Mouse (Mus musculus): ENCODE measurements around the gene Adam10.

Gene Adam10

GRCm38 (mm10) chr9:70760974-70761373 is 82.2 kb downstream of the Adam10 start:
- in situ Hi-C loops (cut with MseI, MboI): no loop called here

- in situ Hi-C loops (cut with MseI, MboI): no loop called here
Measured at GRCm38 (mm10) chr9:70775517-70775916, 96.7 kb downstream of the Adam10 start.

- in situ Hi-C loops (cut with MseI, MboI): no loop called here
Measured at GRCm38 (mm10) chr9:70782191-70782590, 103.4 kb downstream of the Adam10 start.

GRCm38 (mm10) chr9:70788705-70789104 is 109.9 kb downstream of the Adam10 start:
- in situ Hi-C loops (cut with MseI, MboI): no loop called here

- in situ Hi-C loops (cut with MseI, MboI): no loop called here
Measured at GRCm38 (mm10) chr9:70790621-70791020, 111.8 kb downstream of the Adam10 start.

- in situ Hi-C loops (cut with MseI, MboI): no loop called here
Measured at GRCm38 (mm10) chr9:70794643-70795438, 116.0 kb downstream of the Adam10 start.

GRCm38 (mm10) chr9:70795439-70795757 is 116.6 kb downstream of the Adam10 start:
- in situ Hi-C loops (cut with MseI, MboI): no loop called here

- in situ Hi-C loops (cut with MseI, MboI): no loop called here
Measured at GRCm38 (mm10) chr9:70800588-70801315, 122.0 kb downstream of the Adam10 start.

- in situ Hi-C loops (cut with MseI, MboI): no loop called here
Measured at GRCm38 (mm10) chr9:70801761-70802160, 123.0 kb downstream of the Adam10 start.

GRCm38 (mm10) chr9:70802816-70803215 is 124.0 kb downstream of the Adam10 start:
- in situ Hi-C loops (cut with MseI, MboI): no loop called here

- in situ Hi-C loops (cut with MseI, MboI): no loop called here
Measured at GRCm38 (mm10) chr9:70806069-70806468, 127.3 kb downstream of the Adam10 start.

- in situ Hi-C loops (cut with MseI, MboI): no loop called here
Measured at GRCm38 (mm10) chr9:70807714-70808113, 128.9 kb downstream of the Adam10 start.

- in situ Hi-C loops (cut with MseI, MboI): no loop called here
Measured at GRCm38 (mm10) chr9:70812551-70812950, 133.8 kb downstream of the Adam10 start.

- in situ Hi-C loops (cut with MseI, MboI): no loop called here
Measured at GRCm38 (mm10) chr9:70816701-70817305, 138.0 kb downstream of the Adam10 start.

- in situ Hi-C loops (cut with MseI, MboI): no loop called here
Measured at GRCm38 (mm10) chr9:70817396-70817795, 138.6 kb downstream of the Adam10 start.

GRCm38 (mm10) chr9:70818739-70819138 is 139.9 kb downstream of the Adam10 start:
- in situ Hi-C loops (cut with MseI, MboI): no loop called here

- in situ Hi-C loops (cut with MseI, MboI): no loop called here
Measured at GRCm38 (mm10) chr9:70824103-70824502, 145.3 kb downstream of the Adam10 start.

- in situ Hi-C loops (cut with MseI, MboI): no loop called here
Measured at GRCm38 (mm10) chr9:70827911-70828310, 149.1 kb downstream of the Adam10 start.
